Mouse (Mus musculus) ES-E14 (cell line): ENCODE results near the gene Lhpp.

Experiments
- CHD2 ChIP-seq: IDR thresholded peaks from 2 replicates; pipeline ENCODE4 v1.6.1; 2014; ENCODE audit warnings: mild to moderate bottlenecking, low read depth, low read length, inconsistent platforms
- HCFC1 ChIP-seq: IDR thresholded peaks from 2 replicates; pipeline ENCODE4 v1.6.1; 2012; ENCODE audit warnings: low read length, inconsistent platforms, borderline replicate concordance; ENCODE audit not compliant: insufficient read depth
- MAFK ChIP-seq: IDR thresholded peaks from 2 replicates; pipeline ENCODE4 v1.6.1; 2014; ENCODE audit warnings: mild to moderate bottlenecking, low read depth, low read length, inconsistent platforms; ENCODE audit not compliant: insufficient read depth
- ZNF384 ChIP-seq: IDR thresholded peaks from 2 replicates; pipeline ENCODE4 v1.6.1; 2012; ENCODE audit warnings: low read depth, low read length, inconsistent platforms

GRCm38 (mm10) chr7:132580511-132580910 is 29.9 kb upstream of the Lhpp start:
- no peak for TF ChIP-seq CHD2
- TF ChIP-seq MAFK = no peak
- TF ChIP-seq ZNF384 = no peak
- TF ChIP-seq HCFC1 = no peak
